Mouse (Mus musculus): ENCODE measurements around the gene Hnf4a. TPM values are rescaled to one million over a fixed set of nuclear protein-coding genes. Genes with fewer than 3 reads are reported as not detected.

Gene Hnf4a
- total RNA-seq, 2 experiments from 2014 or later, result 0.07 to 0.54 TPM

GRCm38 (mm10) chr2:163490656-163491055 lies 16.0 kb upstream of the Hnf4a start:
- DNase-seq (ENCODE audit: low spot score in 2 of 2), result no peak

- no peak for DNase-seq (ENCODE audit: low spot score in 2 of 2)
These were observed 15.3 kb upstream of the Hnf4a start for GRCm38 (mm10) chr2:163491351-163491750.

- no peak for DNase-seq (ENCODE audit: low spot score in 2 of 2)
These were observed 14.6 kb upstream of the Hnf4a start, which contains the start of gene R3hdml for GRCm38 (mm10) chr2:163492018-163492417. R3hdml (plus strand) TSS chr2:163492318.

- no peak for DNase-seq (ENCODE audit: low spot score in 2 of 2)
These were observed 13.6 kb upstream of the Hnf4a start for GRCm38 (mm10) chr2:163493031-163493430.

- DNase-seq (ENCODE audit: low spot score in 2 of 2), result no peak
These were observed 12.6 kb upstream of the Hnf4a start for GRCm38 (mm10) chr2:163493976-163494375.

GRCm38 (mm10) chr2:163494456-163494855 lies 12.2 kb upstream of the Hnf4a start:
- no peak for DNase-seq (ENCODE audit: low spot score in 2 of 2)

GRCm38 (mm10) chr2:163502219-163502618 lies 4.4 kb upstream of the Hnf4a start:
- DNase-seq (ENCODE audit: low spot score in 2 of 2), result no peak

- no peak for DNase-seq (ENCODE audit: low spot score in 2 of 2)
These were observed 3.4 kb upstream of the Hnf4a start for GRCm38 (mm10) chr2:163503191-163503590.

- DNase-seq (ENCODE audit: low spot score in 2 of 2), result no peak
These were observed 19.2 kb downstream of the Hnf4a start for GRCm38 (mm10) chr2:163525761-163526243.

- no peak for DNase-seq (ENCODE audit: low spot score in 2 of 2)
These were observed 20.9 kb downstream of the Hnf4a start for GRCm38 (mm10) chr2:163527497-163527896.

- DNase-seq (ENCODE audit: low spot score in 2 of 2), result no peak
These were observed 23.8 kb downstream of the Hnf4a start for GRCm38 (mm10) chr2:163530418-163530817.

- DNase-seq (ENCODE audit: low spot score in 2 of 2), result peak; percentile 49 to 76
These were observed 25.3 kb downstream of the Hnf4a start for GRCm38 (mm10) chr2:163531917-163532316.

- no peak for DNase-seq (ENCODE audit: low spot score in 2 of 2)
These were observed 26.6 kb downstream of the Hnf4a start for GRCm38 (mm10) chr2:163533226-163533625.

- peak; percentile 72 to 86 for DNase-seq (ENCODE audit: low spot score in 2 of 2)
These were observed 28.4 kb downstream of the Hnf4a start for GRCm38 (mm10) chr2:163534958-163535524.

- DNase-seq (ENCODE audit: low spot score in 2 of 2), result no peak
These were observed 30.8 kb downstream of the Hnf4a start for GRCm38 (mm10) chr2:163537443-163537842.

GRCm38 (mm10) chr2:163538410-163538809 lies 31.8 kb downstream of the Hnf4a start:
- no peak for DNase-seq (ENCODE audit: low spot score in 2 of 2)

- DNase-seq (ENCODE audit: low spot score in 2 of 2), result no peak
These were observed 32.9 kb downstream of the Hnf4a start for GRCm38 (mm10) chr2:163539321-163540040.

GRCm38 (mm10) chr2:163540231-163541117 lies 33.9 kb downstream of the Hnf4a start:
- DNase-seq (ENCODE audit: low spot score in 2 of 2), result no peak

- no peak for DNase-seq (ENCODE audit: low spot score in 2 of 2)
These were observed 35.1 kb downstream of the Hnf4a start for GRCm38 (mm10) chr2:163541568-163542182.

- DNase-seq (ENCODE audit: low spot score in 2 of 2), result no peak
These were observed 36.1 kb downstream of the Hnf4a start for GRCm38 (mm10) chr2:163542674-163543073.

GRCm38 (mm10) chr2:163546623-163547318 lies 40.2 kb downstream of the Hnf4a start:
- no peak for DNase-seq (ENCODE audit: low spot score in 2 of 2)

All from gastrocnemius, postnatal 4 days (tissue).